Mouse (Mus musculus) midbrain, postnatal 0 days (tissue): Measurements from ENCODE around the gene Ccdc126. TPM values are rescaled to one million over a fixed set of nuclear protein-coding genes. Genes with fewer than 3 reads are reported as not detected.

Experiments used
- ATAC-seq: fragments of 200-750 bp; cut with Nextera tagmentation; 2 replicates; pipeline ENCODE4 v1.8.0; 2017; ENCODE audit warnings: moderate number of reproducible peaks, mild to moderate bottlenecking, moderate TSS enrichment, moderate library complexity; ENCODE audit not compliant: low FRiP score
- DNase-seq: peaks from one replicate; pipeline ENCODE4 v3.0.0-alpha.2; 2015; ENCODE audit warnings: low spot score
- H3K27ac ChIP-seq: fragments of 300-500 bp; sonication (generic); 2 replicates; pipeline ENCODE4 v1.5.1; 2014; ENCODE audit warnings: low read depth, mild to moderate bottlenecking, low read length, mixed read lengths
- H3K27me3 ChIP-seq: fragments of 300-500 bp; sonication (generic); 2 replicates; pipeline ENCODE4 v1.6.1; 2014; ENCODE audit warnings: low read length, control low read depth, mixed read lengths; ENCODE audit not compliant: insufficient read depth
- H3K36me3 ChIP-seq: fragments of 300-500 bp; sonication (generic); 2 replicates; pipeline ENCODE4 v1.6.1; 2014; ENCODE audit warnings: low read length, control low read depth, mixed read lengths; ENCODE audit not compliant: insufficient read depth
- H3K4me1 ChIP-seq: fragments of 300-500 bp; sonication (generic); 2 replicates; pipeline ENCODE4 v1.6.1; 2014; ENCODE audit warnings: mild to moderate bottlenecking, control low read depth, antibody characterized with exemption, low read length, mixed read lengths; ENCODE audit not compliant: insufficient read depth
- H3K4me2 ChIP-seq: fragments of 300-500 bp; sonication (generic); 2 replicates; pipeline ENCODE4 v1.6.1; 2014; ENCODE audit warnings: low read depth, mild to moderate bottlenecking, low read length, mixed read lengths; ENCODE audit not compliant: poor library complexity, severe bottlenecking
- H3K4me3 ChIP-seq: fragments of 300-500 bp; sonication (generic); 2 replicates; pipeline ENCODE4 v1.5.1; 2014; ENCODE audit warnings: low read depth, mild to moderate bottlenecking, low read length, moderate library complexity
- H3K9ac ChIP-seq: fragments of 300-500 bp; sonication (generic); replicated peaks from 2 replicates; pipeline ENCODE4 v1.6.1; 2014; ENCODE audit warnings: mild to moderate bottlenecking, low read length, moderate library complexity, mixed read lengths; ENCODE audit not compliant: poor library complexity, severe bottlenecking
- H3K9me3 ChIP-seq: fragments of 300-500 bp; sonication (generic); 2 replicates; pipeline ENCODE4 v1.6.1; 2016; ENCODE audit warnings: low read length, control low read depth
- CTCF ChIP-seq: IDR thresholded peaks from 2 replicates; pipeline ENCODE4 v1.5.1; 2016; ENCODE audit warnings: antibody characterized with exemption, mild to moderate bottlenecking
- WGBS: fragments of 180-500 bp; shearing (Covaris S2); extraction: QIAGEN DNeasy Blood & Tissue Kit; methylation state at CpG from one replicate; pipeline ENCODE4 v1.1.7; 2014; 5-methylcytosine and 5-hydroxymethylcytosine counted together
- polyA plus RNA-seq: library from polyadenylated mRNA; unstranded; fragments of >200 nt; fragmentation: Nextera tagmentation; extraction: Ambion mirVana; gene quantifications from 2 replicates; pipeline ENCODE4 v1.2.1, GENCODE M21; 2015
- total RNA-seq: library from RNA; depleted of rRNA; stranded (reverse); fragments of >200 nt; gene quantifications from 2 replicates; pipeline ENCODE4 v1.2.3, GENCODE M21; 2014; rRNA removed

Gene Ccdc126
- total RNA-seq (9.1 and 11.0 TPM in 2 replicates), polyA plus RNA-seq (6.8 and 7.3 TPM in 2 replicates)

DNA sequence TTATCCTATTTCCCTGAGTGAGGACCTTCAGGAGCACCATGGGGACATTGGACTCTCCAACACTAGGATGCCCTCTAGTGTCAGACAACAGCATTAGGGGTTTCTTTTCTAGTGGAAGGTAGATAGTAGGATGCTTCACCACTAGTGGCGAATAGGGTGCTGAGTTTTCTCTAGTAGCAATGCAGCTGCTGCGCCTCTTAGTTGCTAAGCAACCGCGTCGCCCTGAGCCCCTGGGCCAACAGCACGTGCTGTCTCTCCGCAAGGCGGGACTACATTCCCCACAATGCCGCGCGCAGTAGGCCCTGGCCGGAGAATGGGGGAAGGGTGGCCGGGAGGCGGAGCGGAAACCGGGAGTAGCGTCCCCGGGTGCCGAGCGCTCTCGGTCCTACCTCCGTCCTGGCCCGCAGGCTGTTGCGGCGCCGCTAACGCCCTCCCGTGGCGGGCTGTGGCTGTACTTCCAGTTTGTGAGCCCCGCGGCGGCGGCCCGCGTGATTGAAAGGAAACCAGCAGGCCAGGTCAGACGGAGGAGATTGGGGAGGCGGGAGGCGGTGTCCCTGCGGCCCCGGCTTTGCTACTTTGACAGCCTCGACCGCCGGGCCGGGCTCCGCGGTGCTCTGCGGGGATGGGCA, at the start of gene Ccdc126:
Ccdc126 (plus strand) TSS at position 309 of the 629 bp plus-strand sequence.
- peak; percentile 83 for TF ChIP-seq CTCF
- H3K36me3 ChIP-seq: no peaks in the 10 kb centered on the region
- no peaks in the 10 kb centered on the region for H3K27me3 ChIP-seq
- H3K4me3 ChIP-seq: peak within 1 kb of the TSS; percentile 47
- peak; percentile 100 for ATAC-seq
- H3K27ac ChIP-seq: peak within 1 kb of the TSS; percentile 51
- H3K4me2 ChIP-seq: peak within 1 kb of the TSS; percentile 53
- peak; percentile 100 for DNase-seq
- under 1% methylated on average over 46 of the region's 47 CpGs for WGBS
- H3K9me3 ChIP-seq: no peaks in the 10 kb centered on the region
- 0 out of 2 replicates have a peak, but pooled peaks cover 3% of the 10 kb centered on the region for H3K4me1 ChIP-seq
- peak within 1 kb of the TSS; percentile 55 for H3K9ac ChIP-seq

DNA sequence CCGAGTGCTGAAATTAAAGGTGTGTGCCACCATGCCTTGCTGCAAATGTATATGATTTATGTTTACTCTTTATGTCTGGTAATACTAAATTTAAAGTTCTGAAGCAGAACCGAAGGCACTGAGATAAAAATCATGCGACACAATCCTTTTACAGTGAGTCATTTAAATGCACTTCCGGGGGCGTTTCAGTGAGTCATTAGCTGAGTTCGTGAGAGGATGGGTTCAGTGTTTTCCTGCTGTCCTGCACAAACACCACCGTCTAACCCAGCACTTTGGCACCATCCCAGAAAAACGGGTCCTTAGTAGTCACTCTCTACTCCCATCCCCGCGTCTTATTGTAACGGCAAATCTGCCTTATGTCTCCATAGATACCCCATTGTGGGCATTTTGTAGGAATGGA, 49.2 kb upstream of the Ccdc126 start:
- 44% methylated on average over 11 of the region's 11 CpGs for WGBS
- H3K4me3 ChIP-seq: no peak overlapping the region
- H3K27ac ChIP-seq: no peak overlapping the region
- no peak for TF ChIP-seq CTCF
- no peak overlapping the region for H3K4me2 ChIP-seq
- no peaks in the 10 kb centered on the region for H3K9me3 ChIP-seq
- H3K9ac ChIP-seq: no peak overlapping the region
- DNase-seq (no peak), ATAC-seq (no peak)
- H3K36me3 ChIP-seq: no peaks in the 10 kb centered on the region
- no peaks in the 10 kb centered on the region for H3K4me1 ChIP-seq
- no peaks in the 10 kb centered on the region for H3K27me3 ChIP-seq

DNA sequence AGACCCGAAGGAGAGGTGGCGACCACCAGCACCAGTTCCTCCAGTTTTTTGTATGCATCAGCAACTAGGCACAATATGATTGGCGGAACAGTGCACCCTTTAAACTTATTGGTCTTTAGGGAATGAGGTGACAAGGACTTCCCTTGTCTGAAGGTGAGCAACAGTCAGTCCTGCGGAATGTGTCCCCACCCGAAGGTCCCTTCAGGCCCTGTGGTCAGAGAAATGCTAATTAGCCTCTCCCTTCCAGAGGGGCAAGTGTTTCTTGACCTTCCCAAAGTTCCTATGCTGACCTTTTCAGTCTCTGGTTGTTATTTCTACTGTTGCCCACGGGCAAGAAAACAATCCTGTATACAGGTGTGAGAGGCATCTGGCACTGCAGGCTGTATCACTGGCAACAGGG, 47.3 kb upstream of the Ccdc126 start:
- H3K4me1 ChIP-seq: no peaks in the 10 kb centered on the region
- no peak overlapping the region for H3K4me2 ChIP-seq
- no peak for TF ChIP-seq CTCF
- 82% methylated on average over 6 of the region's 6 CpGs for WGBS
- no peaks in the 10 kb centered on the region for H3K9me3 ChIP-seq
- no peak overlapping the region for H3K9ac ChIP-seq
- no peak overlapping the region for H3K27ac ChIP-seq
- no peak overlapping the region for H3K4me3 ChIP-seq
- ATAC-seq: no peak
- DNase-seq: no peak
- H3K36me3 ChIP-seq: no peaks in the 10 kb centered on the region
- H3K27me3 ChIP-seq: no peaks in the 10 kb centered on the region

DNA sequence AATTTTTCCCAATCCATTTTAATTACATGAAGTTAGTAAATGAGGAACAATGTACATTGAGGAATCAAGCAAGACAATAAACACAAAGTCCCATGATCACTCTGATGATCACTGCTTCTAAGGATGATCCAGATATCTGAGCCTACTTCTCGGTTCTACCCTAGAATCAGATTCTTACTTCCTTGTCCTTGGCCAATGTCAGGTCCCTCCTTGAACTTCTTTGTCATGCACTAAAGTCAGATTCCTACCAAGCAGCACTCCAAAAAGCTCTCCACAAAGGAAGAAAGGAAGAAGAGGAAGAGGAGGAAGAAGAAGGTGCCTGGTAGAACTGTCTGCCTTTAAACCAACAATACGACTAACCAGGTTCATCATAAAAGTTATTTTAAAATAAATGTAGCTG, 46.2 kb upstream of the Ccdc126 start:
- TF ChIP-seq CTCF: no peak
- WGBS: 89% methylated on average over 2 of the region's 2 CpGs
- Histone ChIP-seq H3K4me3 (no peak overlapping the region), H3K4me2 (no peak overlapping the region), H3K36me3 (no peaks in the 10 kb centered on the region), H3K9me3 (no peaks in the 10 kb centered on the region), H3K27me3 (no peaks in the 10 kb centered on the region), H3K27ac (no peak overlapping the region), H3K4me1 (no peaks in the 10 kb centered on the region), H3K9ac (no peak overlapping the region)
- DNase-seq (no peak), ATAC-seq (no peak)

DNA sequence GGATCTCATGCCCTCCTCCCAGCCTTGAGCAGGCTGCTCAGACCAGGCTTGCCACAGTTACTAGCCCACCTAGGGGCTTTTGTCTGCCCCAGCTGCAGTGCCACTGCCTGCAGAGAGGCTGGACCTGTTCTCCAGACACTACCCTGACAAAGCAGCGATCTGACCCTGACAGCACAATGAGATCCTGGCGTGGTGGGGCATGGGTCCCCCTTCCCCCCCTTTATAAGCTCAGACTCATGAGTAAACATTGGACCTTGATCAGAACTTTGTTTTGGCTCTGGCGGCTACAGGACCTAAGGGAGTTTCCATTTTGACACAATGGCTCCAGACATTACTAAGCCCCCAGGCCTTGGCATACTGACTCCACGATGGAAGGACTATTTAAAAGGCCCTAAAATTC, 45.1 kb upstream of the Ccdc126 start:
- WGBS: 14% methylated on average over 4 of the region's 4 CpGs

DNA sequence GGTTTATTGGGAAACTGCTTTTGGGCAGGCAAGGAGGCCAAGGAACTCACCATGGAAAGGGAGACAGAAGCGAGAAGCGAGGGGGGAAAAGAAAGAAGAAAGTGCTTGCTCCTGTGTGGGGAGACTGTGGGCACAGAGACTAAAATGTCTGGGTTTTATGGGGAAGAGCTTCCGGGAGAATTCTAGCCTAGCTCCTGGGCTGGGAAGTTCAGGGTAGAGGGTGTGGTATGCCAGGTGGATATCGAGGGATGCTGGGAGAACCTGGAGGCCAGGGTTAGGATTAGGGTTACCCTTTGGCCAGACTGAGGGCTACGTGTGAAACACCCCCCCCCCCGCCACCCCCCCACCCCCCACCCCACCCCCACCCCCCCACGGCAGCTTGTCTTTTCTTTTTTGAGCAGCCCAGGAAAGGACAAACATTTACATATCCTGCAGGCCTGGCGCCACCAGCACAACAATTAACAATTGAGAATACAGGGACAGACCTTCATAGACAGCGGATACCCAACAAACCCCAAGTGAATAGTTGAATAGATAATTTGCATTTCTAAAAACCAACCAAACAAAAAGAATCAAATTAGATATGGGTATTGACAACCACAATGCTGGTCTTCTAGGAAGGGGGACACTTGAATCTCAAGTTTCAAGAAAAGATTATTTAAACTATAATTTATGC, 44.5 kb upstream of the Ccdc126 start:
- ATAC-seq (no peak), DNase-seq (no peak)
- no peak overlapping the region for H3K27ac ChIP-seq
- no peak overlapping the region for H3K4me3 ChIP-seq
- no peaks in the 10 kb centered on the region for H3K4me1 ChIP-seq
- no peak overlapping the region for H3K4me2 ChIP-seq
- no peaks in the 10 kb centered on the region for H3K36me3 ChIP-seq
- no peaks in the 10 kb centered on the region for H3K9me3 ChIP-seq
- no peaks in the 10 kb centered on the region for H3K27me3 ChIP-seq
- WGBS: 29% methylated on average over 9 of the region's 9 CpGs
- TF ChIP-seq CTCF: no peak
- H3K9ac ChIP-seq: no peak overlapping the region

More for the DNA sequence above, 45.1 kb upstream of the Ccdc126 start:
- Histone ChIP-seq H3K27me3 (no peaks in the 10 kb centered on the region), H3K4me1 (no peaks in the 10 kb centered on the region), H3K9ac (no peak overlapping the region), H3K36me3 (no peaks in the 10 kb centered on the region), H3K4me2 (no peak overlapping the region), H3K4me3 (no peak overlapping the region), H3K9me3 (no peaks in the 10 kb centered on the region), H3K27ac (no peak overlapping the region)
- ATAC-seq (no peak), DNase-seq (no peak)
- TF ChIP-seq CTCF: no peak
